Mouse (Mus musculus) liver, embryonic 12.5 days (tissue): Measurements from ENCODE around the gene Cnnm3. TPM values are rescaled to one million over a fixed set of nuclear protein-coding genes. Genes with fewer than 3 reads are reported as not detected.

Source experiments
- ATAC-seq: fragments of 200-750 bp; cut with Nextera tagmentation; 2 replicates; pipeline ENCODE4 v1.8.0; 2017; ENCODE audit warnings: moderate number of reproducible peaks, mild to moderate bottlenecking, moderate library complexity
- H3K27ac ChIP-seq: fragments of 300-500 bp; sonication (generic); 2 replicates; pipeline ENCODE4 v1.5.1; 2016; ENCODE audit warnings: mild to moderate bottlenecking
- H3K27me3 ChIP-seq: fragments of 300-500 bp; sonication (generic); replicated peaks from 2 replicates; pipeline ENCODE4 v1.6.1; 2016; ENCODE audit warnings: mild to moderate bottlenecking, moderate library complexity
- H3K36me3 ChIP-seq: fragments of 300-500 bp; sonication (generic); 2 replicates; pipeline ENCODE4 v1.6.1; 2016; ENCODE audit warnings: mild to moderate bottlenecking, moderate library complexity
- H3K4me1 ChIP-seq: fragments of 300-500 bp; sonication (generic); 2 replicates; pipeline ENCODE4 v1.6.1; 2016
- H3K4me2 ChIP-seq: fragments of 300-500 bp; sonication (generic); 2 replicates; pipeline ENCODE4 v1.6.1; 2016; ENCODE audit warnings: mild to moderate bottlenecking, moderate library complexity
- H3K4me3 ChIP-seq: fragments of 300-500 bp; sonication (generic); 2 replicates; pipeline ENCODE4 v1.5.1; 2016; ENCODE audit warnings: mild to moderate bottlenecking, moderate library complexity
- H3K9ac ChIP-seq: fragments of 300-500 bp; sonication (generic); 2 replicates; pipeline ENCODE4 v1.6.1; 2016; ENCODE audit warnings: mild to moderate bottlenecking, moderate library complexity
- H3K9me3 ChIP-seq: fragments of 300-500 bp; sonication (generic); replicated peaks from 2 replicates; pipeline ENCODE4 v1.6.1; 2016; ENCODE audit warnings: mild to moderate bottlenecking, moderate library complexity
- WGBS: fragments of 180-500 bp; shearing (Covaris S2); methylation state at CpG from one replicate; pipeline ENCODE4 v1.1.7; 2016; ENCODE audit not compliant: insufficient replicate concordance; 5-methylcytosine and 5-hydroxymethylcytosine counted together
- microRNA-seq: library from miRNA; unstranded; fragments of <30 nt; microRNA quantifications from one replicate; pipeline ENCODE4, GENCODE M21; 2017
- polyA plus RNA-seq: library from polyadenylated mRNA; unstranded; fragments of >200 nt; fragmentation: Nextera tagmentation; extraction: Ambion mirVana; gene quantifications from 2 replicates; pipeline ENCODE4 v1.2.1, GENCODE M21; 2016

Cnnm3 gene
- polyA plus RNA-seq, 1 experiment from 2014 or later: 1.3 TPM

DNA sequence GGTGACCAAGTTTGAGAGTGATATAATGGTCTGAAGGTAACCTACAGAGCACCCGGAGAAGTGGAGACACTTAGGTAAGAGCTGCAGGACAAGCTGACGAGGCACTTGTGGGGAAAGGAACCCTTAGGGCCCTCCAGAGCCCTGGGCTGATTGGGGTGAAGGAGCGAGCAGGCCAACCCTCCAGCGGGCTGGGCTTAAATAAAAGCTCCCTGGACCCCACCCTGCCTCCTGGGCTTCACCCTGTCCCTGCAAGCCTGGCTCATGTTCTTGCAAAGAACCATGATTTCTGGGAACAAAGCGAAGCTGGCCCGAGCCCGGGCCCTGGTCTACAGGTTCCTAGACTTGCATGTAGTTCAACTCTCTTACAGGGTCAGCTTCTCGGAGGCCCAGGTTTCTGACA, 61.9 kb downstream of the Cnnm3 start:
- Histone ChIP-seq H3K27ac (no peak overlapping the region), H3K4me1 (peaks cover 39% of the 10 kb centered on the region), H3K27me3 (peaks cover 22% of the 10 kb centered on the region; the same call in 1 of the 2 replicates), H3K9me3 (no peaks in the 10 kb centered on the region), H3K36me3 (no peaks in the 10 kb centered on the region), H3K4me2 (no peak overlapping the region), H3K9ac (no peak overlapping the region), H3K4me3 (no peak overlapping the region)
- 68% methylated on average over 8 of the region's 8 CpGs for WGBS
- ATAC-seq: no peak

DNA sequence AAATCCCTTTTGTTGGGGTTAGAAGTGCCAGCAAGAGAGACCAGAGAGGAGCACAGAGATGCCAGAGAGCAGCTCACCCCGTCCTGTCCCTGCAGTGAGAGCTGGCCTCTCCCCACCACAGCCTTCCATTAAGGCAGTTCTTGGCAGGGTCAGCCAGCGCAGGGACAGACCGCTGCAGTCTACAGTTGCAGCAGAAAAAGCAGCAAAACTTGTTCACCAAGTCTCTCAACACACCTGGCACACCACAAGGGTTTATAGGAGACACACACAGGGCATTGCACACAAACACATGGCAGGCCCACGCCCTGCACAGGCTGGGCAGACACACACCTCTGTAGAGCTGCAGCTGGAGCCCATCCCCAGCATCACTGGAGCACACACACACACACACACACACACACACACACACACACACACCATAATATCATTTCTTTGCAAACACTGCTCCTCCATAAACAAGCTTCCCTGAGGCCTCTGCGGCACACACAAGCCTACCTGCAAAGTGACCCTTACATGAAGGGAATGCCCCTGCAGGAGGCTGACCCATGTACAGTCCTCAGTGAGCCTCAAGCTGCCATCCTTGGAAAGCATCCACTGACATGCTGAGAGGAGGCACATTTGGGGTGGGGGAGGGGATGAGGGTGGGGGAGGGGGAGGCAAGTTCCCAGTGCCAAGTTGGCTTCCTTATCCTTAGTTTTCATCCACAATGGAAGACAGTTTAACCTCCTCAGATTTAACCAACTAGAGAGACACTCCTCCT, 62.7 kb downstream of the Cnnm3 start:
- no peak overlapping the region for H3K4me2 ChIP-seq
- H3K27me3 ChIP-seq: peaks cover 22% of the 10 kb centered on the region; the same call in 1 of the 2 replicates
- no peak overlapping the region for H3K4me3 ChIP-seq
- H3K9ac ChIP-seq: no peak overlapping the region
- WGBS: 79% methylated on average over 5 of the region's 5 CpGs
- no peaks in the 10 kb centered on the region for H3K36me3 ChIP-seq
- no peaks in the 10 kb centered on the region for H3K9me3 ChIP-seq
- peaks cover 39% of the 10 kb centered on the region for H3K4me1 ChIP-seq
- ATAC-seq: no peak
- no peak overlapping the region for H3K27ac ChIP-seq

DNA sequence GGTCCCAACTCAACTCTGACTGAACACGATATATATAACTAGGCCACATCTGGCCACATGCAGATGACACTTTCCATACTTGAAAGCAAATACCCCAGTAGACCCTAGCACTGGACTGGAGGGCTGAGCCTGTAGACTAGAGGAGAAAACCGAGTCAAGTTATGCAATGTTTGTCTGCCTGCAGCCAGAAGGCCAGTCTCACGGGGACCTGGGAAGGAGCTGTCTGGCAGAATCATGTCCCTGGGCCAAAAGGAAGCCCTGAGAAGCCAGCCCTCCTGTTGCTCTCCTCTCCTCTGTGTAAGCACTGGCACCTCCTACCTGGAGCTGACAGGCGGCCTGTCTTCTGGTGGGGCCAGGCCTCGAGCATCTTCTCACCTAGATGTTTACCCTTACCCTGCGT, 63.7 kb downstream of the Cnnm3 start:
- 55% methylated on average over 6 of the region's 6 CpGs for WGBS
- H3K4me3 ChIP-seq: no peak overlapping the region
- no peaks in the 10 kb centered on the region for H3K36me3 ChIP-seq
- no peak for ATAC-seq
- H3K27ac ChIP-seq: no peak overlapping the region
- H3K9me3 ChIP-seq: no peaks in the 10 kb centered on the region
- no peak overlapping the region for H3K4me2 ChIP-seq
- no peak overlapping the region for H3K9ac ChIP-seq
- peaks cover 13% of the 10 kb centered on the region; the same call in 1 of the 2 replicates for H3K27me3 ChIP-seq
- peaks cover 44% of the 10 kb centered on the region for H3K4me1 ChIP-seq

DNA sequence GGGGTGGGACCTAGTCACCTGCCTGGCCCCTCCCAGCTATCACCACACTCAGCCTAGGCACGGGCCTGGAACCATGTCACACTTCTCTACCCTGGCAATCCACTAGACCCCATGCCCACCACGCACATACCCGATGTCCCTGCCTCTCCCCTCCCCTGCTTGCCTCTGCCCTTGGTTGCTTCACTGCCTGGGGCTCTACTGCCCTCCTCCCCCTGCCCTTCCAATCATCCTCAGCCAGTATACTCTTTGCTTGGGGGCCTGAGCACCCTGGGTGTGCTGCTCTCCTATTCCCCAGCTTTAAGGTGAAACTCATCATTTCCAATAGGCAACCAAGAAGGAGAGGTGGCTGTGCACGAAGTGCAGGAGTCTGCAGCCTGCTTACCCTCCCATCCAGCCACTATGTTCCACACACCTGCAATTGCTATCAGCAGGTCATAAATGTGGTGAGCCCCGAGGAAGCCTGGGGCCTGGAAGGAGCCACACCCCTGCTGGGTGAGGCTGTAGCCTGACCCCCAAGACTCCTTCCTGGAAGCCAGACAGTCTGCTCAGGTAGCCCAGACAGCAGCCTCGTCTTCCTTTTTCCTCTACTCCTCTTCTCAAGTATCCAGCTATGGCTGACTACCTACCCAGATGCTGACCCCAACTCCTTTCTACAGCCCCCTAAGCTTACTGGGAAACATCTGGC, 65.5 kb downstream of the Cnnm3 start:
- H3K9me3 ChIP-seq: no peaks in the 10 kb centered on the region
- WGBS: 51% methylated on average over 6 of the region's 6 CpGs
- H3K9ac ChIP-seq: no peak overlapping the region
- no peak overlapping the region for H3K4me2 ChIP-seq
- H3K4me1 ChIP-seq: peaks cover 54% of the 10 kb centered on the region
- no peak overlapping the region for H3K27ac ChIP-seq
- ATAC-seq: no peak
- no peaks in the 10 kb centered on the region for H3K36me3 ChIP-seq
- peaks cover 5% of the 10 kb centered on the region; the same call in 1 of the 2 replicates for H3K27me3 ChIP-seq
- H3K4me3 ChIP-seq: no peak overlapping the region

Small RNA genes lying within 50 kb of the gene (microRNA-seq; reads per million reads assigned to microRNA genes)
- gene Gm47280: not detected

Other genes with a start within 250 kb of the Cnnm3 start
- gene Neurl3, start 237.2 kb upstream of the Cnnm3 start, polyA plus RNA-seq: 3.4 and 3.7 TPM in 2 replicates
- 2.3 and 3.4 TPM in 2 replicates for gene Arid5a, start 204.1 kb upstream of the Cnnm3 start, polyA plus RNA-seq
- 20.3 and 20.7 TPM in 2 replicates for gene Kansl3, start 142.7 kb upstream of the Cnnm3 start, polyA plus RNA-seq
- 0.35 and 0.37 TPM in 2 replicates for gene Fer1l5, start 139.6 kb upstream of the Cnnm3 start, polyA plus RNA-seq
- 20.9 and 22.8 TPM in 2 replicates for gene Lman2l, start 66.6 kb upstream of the Cnnm3 start, polyA plus RNA-seq
- 3.8 and 4.0 TPM in 2 replicates for gene Cnnm4, start 40.2 kb upstream of the Cnnm3 start, polyA plus RNA-seq
- gene Ankrd23, start 25.0 kb downstream of the Cnnm3 start, polyA plus RNA-seq: 4.0 and 6.9 TPM in 2 replicates
- 0.15 and 0.29 TPM in 2 replicates for gene Gm42417, start 27.6 kb downstream of the Cnnm3 start, polyA plus RNA-seq
- gene Ankrd39, start 35.6 kb downstream of the Cnnm3 start, polyA plus RNA-seq: 9.0 and 10.5 TPM in 2 replicates
- 3.9 TPM in 2 replicates for gene Sema4c, start 46.5 kb downstream of the Cnnm3 start, polyA plus RNA-seq
- 0.20 TPM in 1 of 2 replicates, not detected in the other for gene Fam178b, start 171.3 kb downstream of the Cnnm3 start, polyA plus RNA-seq
- 527 and 538 TPM in 2 replicates for gene Cox5b, start 179.6 kb downstream of the Cnnm3 start, polyA plus RNA-seq
- gene 4933424G06Rik, start 198.3 kb downstream of the Cnnm3 start, polyA plus RNA-seq: 0.11 TPM in 1 of 2 replicates, not detected in the other
- gene Actr1b, start 202.6 kb downstream of the Cnnm3 start, polyA plus RNA-seq: 47.2 and 47.9 TPM in 2 replicates
- not detected in 2 replicates for gene Zap70, start 249.9 kb downstream of the Cnnm3 start, polyA plus RNA-seq